Mouse (Mus musculus) gastrocnemius, postnatal 36 days (tissue): ENCODE measurements around the gene P4ha2. TPM values are rescaled to one million over a fixed set of nuclear protein-coding genes. Genes with fewer than 3 reads are reported as not detected.

Source experiments
- DNase-seq, 2 experiments: peaks; one replicate each; pipeline ENCODE4 v3.0.0; 2022
- intact Hi-C: fragments of 180-260 bp; cut with DNase I; formaldehyde crosslinking; loops from one replicate; pipeline ENCODE4 v1.15.1; 2025
- total RNA-seq, 2 experiments: library from RNA; stranded (reverse); gene quantifications; 2 replicates each; pipeline ENCODE4 v1.2.3; 2021

The P4ha2 gene
- total RNA-seq, 2 experiments from 2014 or later = 23.3 to 31.7 TPM

GRCm38 (mm10) chr11:54169432-54170295 lies 69.8 kb downstream of the P4ha2 start:
- no peak for DNase-seq
- intact Hi-C loops = no loop called here

- intact Hi-C loops = no loop called here
- no peak for DNase-seq
Observed at GRCm38 (mm10) chr11:54171175-54171574, 71.3 kb downstream of the P4ha2 start.

GRCm38 (mm10) chr11:54174226-54174625 lies 74.3 kb downstream of the P4ha2 start:
- DNase-seq = no peak
- intact Hi-C loops = no loop called here

GRCm38 (mm10) chr11:54174877-54175276 lies 75.0 kb downstream of the P4ha2 start:
- no peak for DNase-seq
- intact Hi-C loops = no loop called here

Other genes starting within 250 kb of the P4ha2 start
- 1 to 10 TPM; 1.6 to 2.1 TPM for gene Gm12216, start 240.8 kb upstream of the P4ha2 start, total RNA-seq
- gene Slc22a5, start 208.4 kb upstream of the P4ha2 start, total RNA-seq = 10 to 100 TPM in 1 of 2 experiments, 1 to 10 TPM in 1; 7.7 to 12.8 TPM
- under 1 TPM; 0.67 to 0.99 TPM for gene Slc22a21, start 119.8 kb upstream of the P4ha2 start, total RNA-seq
- gene Slc22a4, start 72.0 kb upstream of the P4ha2 start, total RNA-seq = 1 to 10 TPM; 2.1 to 2.8 TPM
- 1 to 10 TPM; 6.5 TPM for gene Pdlim4, start 31.1 kb upstream of the P4ha2 start, total RNA-seq
- gene Csf2, start 149.6 kb downstream of the P4ha2 start, total RNA-seq = not detected
- not detected for gene Il3, start 167.2 kb downstream of the P4ha2 start, total RNA-seq
- 10 to 100 TPM; 20.7 to 21.7 TPM for gene Acsl6, start 203.7 kb downstream of the P4ha2 start, total RNA-seq